ENCODE assay signal across 20 mouse cellular contexts in genomic region chr10:111624021-111624420, GRCm38 (mm10).
DNase-seq lines count a peak whose midpoint lies in the region; ATAC-seq and TF ChIP-seq lines count a peak whose summit lies in the region.
"Had no signal": no experiment of that assay in that cellular context is flagged by ENCODE, and none has a peak within 500 bp of the region (broad histone marks: within the 10 kb centered on the region; RNA-seq: fewer than 3 reads in every experiment).

No protein-coding gene starts in this region.

- H3K27me3 ChIP-seq in embryonic facial prominence, embryonic 11.5 days (ENCODE audit: control insufficient read depth, insufficient read depth, low read length) = no peaks in the 10 kb centered on the region
- H3K27me3 ChIP-seq in embryonic facial prominence, embryonic 10.5 days (replicated peaks; ENCODE audit: low read depth, poor library complexity, severe bottlenecking) = peaks cover 23% of the 10 kb centered on the region; the same call in 1 of the 2 replicates
- H3K27me3 ChIP-seq in kidney, postnatal 0 days (ENCODE audit: insufficient read depth, low read length) = no peaks in the 10 kb centered on the region
- H3K27me3 ChIP-seq in kidney, adult 2 months (replicated peaks; ENCODE audit: control insufficient read depth, insufficient read depth, low read length) = no peaks in the 10 kb centered on the region
- no peaks in the 10 kb centered on the region for H3K27me3 ChIP-seq in embryonic facial prominence, embryonic 13.5 days
- H3K27me3 ChIP-seq: embryonic facial prominence, embryonic 15.5 days; liver, embryonic 13.5 days had no signal

- no peak overlapping the region for H3K9ac ChIP-seq in embryonic facial prominence, embryonic 11.5 days (replicated peaks; ENCODE audit: low read length)
- H3K9ac ChIP-seq in kidney, postnatal 0 days (ENCODE audit: low read depth, low read length) = no peak overlapping the region
- H3K9ac ChIP-seq in embryonic facial prominence, embryonic 13.5 days = no peak overlapping the region
- H3K9ac ChIP-seq: embryonic facial prominence, embryonic 15.5 days; liver, embryonic 13.5 days; midbrain, embryonic 12.5 days had no signal

- H3K4me3 ChIP-seq in embryonic facial prominence, embryonic 11.5 days (ENCODE audit: low read depth, low read length) = no peak overlapping the region
- H3K4me3 ChIP-seq in embryonic facial prominence, embryonic 10.5 days = no peak overlapping the region
- H3K4me3 ChIP-seq in kidney, postnatal 0 days (replicated peaks; ENCODE audit: low read depth, low read length) = no peak overlapping the region
- H3K4me3 ChIP-seq in kidney, adult 2 months (ENCODE audit: insufficient read depth, low read depth, low read length) = no peak overlapping the region
- H3K4me3 ChIP-seq in embryonic facial prominence, embryonic 13.5 days = no peak overlapping the region
- H3K4me3 ChIP-seq: embryonic facial prominence, embryonic 15.5 days; liver, embryonic 13.5 days; midbrain, embryonic 12.5 days had no signal

- TF ChIP-seq POLR2A in kidney, adult 2 months (IDR thresholded peaks at IDR 0.05; ENCODE audit: low read depth, low read length) = no peak

- no peaks in the 10 kb centered on the region for H3K9me3 ChIP-seq in embryonic facial prominence, embryonic 11.5 days (replicated peaks; ENCODE audit: control insufficient read depth, low read length)
- H3K9me3 ChIP-seq in embryonic facial prominence, embryonic 10.5 days = no peaks in the 10 kb centered on the region
- H3K9me3 ChIP-seq in kidney, postnatal 0 days (replicated peaks; ENCODE audit: low read length) = no peaks in the 10 kb centered on the region
- H3K9me3 ChIP-seq in embryonic facial prominence, embryonic 13.5 days = no peaks in the 10 kb centered on the region
- H3K9me3 ChIP-seq: embryonic facial prominence, embryonic 15.5 days; liver, embryonic 13.5 days; midbrain, embryonic 12.5 days had no signal

- no peak for ATAC-seq in embryonic facial prominence, embryonic 11.5 days (replicated peaks; ENCODE audit: insufficient number of reproducible peaks, low FRiP score, low TSS enrichment, low read depth)
- ATAC-seq in kidney, postnatal 0 days (replicated peaks; ENCODE audit: low FRiP score, low read depth) = no peak
- ATAC-seq in embryonic facial prominence, embryonic 13.5 days (ENCODE audit: insufficient number of reproducible peaks, insufficient read depth, low FRiP score, low TSS enrichment, low read depth) = no peak
- ATAC-seq: hindbrain, embryonic 16.5 days; intestine, embryonic 16.5 days had no signal

- no peak overlapping the region for H3K27ac ChIP-seq in embryonic facial prominence, embryonic 11.5 days (replicated peaks; ENCODE audit: low read depth, low read length)
- H3K27ac ChIP-seq in embryonic facial prominence, embryonic 10.5 days (replicated peaks) = no peak overlapping the region
- no peak overlapping the region for H3K27ac ChIP-seq in kidney, postnatal 0 days
- H3K27ac ChIP-seq in kidney, adult 2 months (ENCODE audit: insufficient read depth, low read depth, low read length) = no peak overlapping the region
- H3K27ac ChIP-seq in embryonic facial prominence, embryonic 13.5 days = 0 out of 2 replicates have a peak overlapping the region, but pooled peaks have one; percentile 4
- H3K27ac ChIP-seq: embryonic facial prominence, embryonic 15.5 days; liver, embryonic 13.5 days; midbrain, embryonic 12.5 days had no signal

- H3K36me3 ChIP-seq in embryonic facial prominence, embryonic 11.5 days (replicated peaks; ENCODE audit: control insufficient read depth, insufficient read depth, low read depth, low read length) = no peaks in the 10 kb centered on the region
- no peaks in the 10 kb centered on the region for H3K36me3 ChIP-seq in embryonic facial prominence, embryonic 10.5 days (replicated peaks)
- no peaks in the 10 kb centered on the region for H3K36me3 ChIP-seq in kidney, postnatal 0 days (ENCODE audit: insufficient read depth, low read length)
- H3K36me3 ChIP-seq in kidney, adult 2 months (ENCODE audit: control insufficient read depth, insufficient read depth, low read length) = no peaks in the 10 kb centered on the region
- H3K36me3 ChIP-seq in embryonic facial prominence, embryonic 13.5 days = no peaks in the 10 kb centered on the region
- H3K36me3 ChIP-seq: embryonic facial prominence, embryonic 15.5 days; liver, embryonic 13.5 days; midbrain, embryonic 12.5 days had no signal

- no peak for TF ChIP-seq CTCF in kidney, postnatal 0 days (IDR thresholded peaks at IDR 0.05; ENCODE audit: low read depth)
- no peak for TF ChIP-seq CTCF in kidney, adult 2 months (conservative IDR thresholded peaks at IDR 0.05; ENCODE audit: insufficient read depth, insufficient read length, low read depth, low read length)

- WGBS in embryonic facial prominence, embryonic 11.5 days = 28% methylated on average over 2 of the region's 2 CpGs
- WGBS in embryonic facial prominence, embryonic 10.5 days = 21% methylated on average over 2 of the region's 2 CpGs
- 41% methylated on average over 2 of the region's 2 CpGs for WGBS in kidney, postnatal 0 days
- 65% methylated on average over 2 of the region's 2 CpGs for whole genome bisulfite sequencing in kidney, adult 2 months
- 25% methylated on average over 2 of the region's 2 CpGs for WGBS in embryonic facial prominence, embryonic 13.5 days

- H3K4me1 ChIP-seq in embryonic facial prominence, embryonic 11.5 days (ENCODE audit: control insufficient read depth, insufficient read depth, low read length) = no peaks in the 10 kb centered on the region; the same call in 1 of the 2 replicates
- peaks cover 55% of the 10 kb centered on the region for H3K4me1 ChIP-seq in embryonic facial prominence, embryonic 10.5 days
- no peaks in the 10 kb centered on the region for H3K4me1 ChIP-seq in kidney, postnatal 0 days (replicated peaks; ENCODE audit: insufficient read depth, low read length)
- H3K4me1 ChIP-seq in kidney, adult 2 months (ENCODE audit: control insufficient read depth, insufficient read depth, low read length) = no peaks in the 10 kb centered on the region
- H3K4me1 ChIP-seq in embryonic facial prominence, embryonic 13.5 days = peaks cover 21% of the 10 kb centered on the region
- H3K4me1 ChIP-seq: liver, embryonic 13.5 days had no signal

- DNase-seq in embryonic facial prominence, embryonic 11.5 days (ENCODE audit: low spot score) = peak; percentile 13
- DNase-seq in embryonic facial prominence, embryonic 10.5 days (ENCODE audit: low spot score) = no peak
- DNase-seq in kidney, postnatal 0 days (ENCODE audit: low spot score) = peak; percentile 46
- no peak for DNase-seq in kidney, adult 2 months
- peak; percentile 57 for DNase-seq in Muller cell, postnatal 12 days (ENCODE audit: inconsistent ontology term)
- DNase-seq in right cerebral cortex, postnatal 25 days = no peak
- DNase-seq: adrenal gland, postnatal 10 days; cerebellum, adult 9-11 months; gastrocnemius, postnatal 10 days; layer of hippocampus, adult 9-11 months; liver, embryonic 13.5 days; lung, adult 2 months; lung, postnatal 14 days; right cerebral cortex, postnatal 14 days; spleen, adult 18-20 months had no signal

- H3K4me2 ChIP-seq in embryonic facial prominence, embryonic 11.5 days (ENCODE audit: low read depth, low read length) = no peak overlapping the region
- H3K4me2 ChIP-seq in kidney, postnatal 0 days (ENCODE audit: low read length) = no peak overlapping the region
- no peak overlapping the region for H3K4me2 ChIP-seq in embryonic facial prominence, embryonic 13.5 days
- H3K4me2 ChIP-seq: embryonic facial prominence, embryonic 15.5 days; liver, embryonic 13.5 days; midbrain, embryonic 12.5 days had no signal

Comparison
In these comparisons a context has a peak if more than half of its experiments do, and no peak if none do; other contexts are left out.
1. DNase-seq: peak in embryonic facial prominence, embryonic 11.5 days (single experiment), kidney, postnatal 0 days (single experiment) and Muller cell, postnatal 12 days (single experiment); none in embryonic facial prominence, embryonic 10.5 days (single experiment), kidney, adult 2 months (single experiment) and right cerebral cortex, postnatal 25 days (single experiment).